Mouse (Mus musculus) gastrocnemius, postnatal 14 days (tissue): ENCODE measurements around the gene Gm20388. TPM values are rescaled to one million over a fixed set of nuclear protein-coding genes. Genes with fewer than 3 reads are reported as not detected.

Experiments
- DNase-seq: peaks from one replicate; pipeline ENCODE4 v3.0.0; 2021; ENCODE audit warnings: mixed read lengths
- intact Hi-C: fragments of 180-260 bp; cut with DNase I; formaldehyde crosslinking; loops from one replicate; pipeline ENCODE4 v1.15.1; 2025; ENCODE audit warnings: low total_unique reads
- total RNA-seq, 2 experiments: library from RNA; stranded (reverse); gene quantifications; 2 replicates each; pipeline ENCODE4 v1.2.3; 2021

The Gm20388 gene
- total RNA-seq, 2 experiments from 2014 or later: 5.6 to 6.0 TPM

DNA sequence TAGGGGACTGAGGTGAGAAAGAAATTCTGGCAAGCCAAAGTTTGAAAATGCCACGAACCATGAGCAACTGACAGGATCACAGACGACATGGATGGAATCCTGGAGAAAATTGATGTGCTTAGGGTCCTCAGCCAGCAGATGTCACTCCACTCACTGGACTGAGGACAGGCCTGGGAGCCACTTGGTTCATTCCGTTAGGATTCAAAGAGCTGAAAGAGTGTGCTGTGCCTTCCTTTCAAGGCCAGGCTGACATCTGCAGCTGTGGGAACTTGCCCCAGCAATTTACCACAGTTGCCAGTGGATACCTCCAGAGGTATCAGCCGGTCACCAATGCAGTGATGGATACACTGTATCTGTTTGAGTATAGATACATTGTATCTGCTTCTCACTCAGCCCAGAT is 3854.0 kb downstream of the Gm20388 start:
- intact Hi-C loops: no loop called here
- DNase-seq: no peak

DNA sequence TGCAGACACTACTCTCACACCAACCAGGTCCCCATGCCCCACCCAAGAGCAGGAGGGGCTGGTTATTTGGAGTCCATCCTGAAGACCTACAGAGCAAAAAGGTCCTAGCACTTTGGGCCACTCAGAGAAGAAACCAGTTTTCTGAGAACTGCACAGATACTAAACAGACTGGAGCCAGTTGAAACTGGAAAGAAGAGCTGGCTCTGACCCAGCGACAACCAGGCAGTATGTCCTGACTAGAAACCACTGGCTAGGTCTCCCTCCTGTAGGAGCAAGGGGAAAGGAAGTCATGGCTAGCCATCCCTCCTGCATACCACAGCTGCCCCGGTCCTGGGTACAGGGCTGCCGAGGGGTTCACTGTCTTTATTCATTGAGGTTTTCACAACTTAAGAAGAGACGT is 3855.9 kb downstream of the Gm20388 start:
- no peak for DNase-seq
- intact Hi-C loops: no loop called here

DNA sequence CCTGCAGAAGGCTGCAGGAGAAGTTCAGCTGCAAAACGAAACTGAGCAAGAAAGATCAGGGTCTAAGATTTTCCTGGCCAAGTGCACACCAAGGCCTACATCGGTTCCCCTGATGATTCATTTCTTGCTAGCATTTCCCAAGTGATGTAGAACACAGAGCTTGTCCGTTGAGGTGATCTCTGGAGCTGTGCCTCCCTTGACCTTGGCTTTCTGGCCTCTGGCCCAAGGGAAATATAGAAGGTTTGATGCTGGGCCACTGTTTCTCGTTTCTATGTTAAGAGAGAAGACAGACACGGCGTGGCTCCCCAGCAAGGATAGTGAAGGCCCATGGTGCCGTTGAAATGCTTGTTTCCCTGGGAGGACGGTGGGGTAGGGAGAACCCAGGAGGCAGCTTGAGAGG is 3857.2 kb downstream of the Gm20388 start:
- intact Hi-C loops: no loop called here
- DNase-seq: no peak

DNA sequence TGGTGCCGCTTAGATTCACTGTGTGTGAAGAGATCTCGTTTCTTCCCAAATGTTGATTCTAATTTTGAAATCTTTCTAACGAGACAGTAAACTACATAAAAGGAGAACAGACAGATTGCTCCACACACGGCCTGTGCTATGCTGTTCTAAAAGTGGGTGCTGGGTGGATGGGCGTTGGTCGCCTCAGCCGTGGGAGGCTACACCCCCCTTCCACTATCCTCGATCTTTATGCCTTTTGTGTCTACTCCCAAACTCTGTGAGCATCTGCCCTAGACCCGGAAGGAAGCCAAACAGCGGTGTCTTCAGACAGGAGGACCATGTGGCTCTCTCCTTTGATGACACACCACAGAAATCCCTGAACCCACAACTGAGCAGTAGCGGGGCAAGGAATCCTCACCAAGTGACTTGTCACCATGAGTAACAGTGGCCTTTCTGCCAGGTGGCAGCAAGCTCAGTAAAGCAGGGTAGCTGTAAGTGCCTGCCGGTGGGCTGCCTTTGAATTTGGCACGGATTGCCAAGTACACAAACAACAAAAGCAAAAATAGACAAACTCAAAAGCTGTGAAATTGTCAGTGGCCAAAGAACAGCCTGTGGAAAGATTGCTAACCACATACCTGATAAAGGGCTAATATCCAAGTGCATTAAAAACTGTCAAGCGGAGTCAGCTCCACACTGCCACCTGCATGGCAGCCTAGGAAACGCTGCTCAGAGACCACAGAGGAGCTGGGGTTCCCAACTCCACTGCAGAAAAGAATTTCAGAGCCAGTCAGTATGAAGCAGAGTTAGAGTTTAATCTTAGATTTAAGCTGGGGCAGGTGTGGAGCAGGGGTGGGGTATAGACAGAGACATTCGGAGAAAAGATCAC is 3858.1 kb downstream of the Gm20388 start:
- intact Hi-C loops: no loop called here
- DNase-seq: peak; percentile 25

DNA sequence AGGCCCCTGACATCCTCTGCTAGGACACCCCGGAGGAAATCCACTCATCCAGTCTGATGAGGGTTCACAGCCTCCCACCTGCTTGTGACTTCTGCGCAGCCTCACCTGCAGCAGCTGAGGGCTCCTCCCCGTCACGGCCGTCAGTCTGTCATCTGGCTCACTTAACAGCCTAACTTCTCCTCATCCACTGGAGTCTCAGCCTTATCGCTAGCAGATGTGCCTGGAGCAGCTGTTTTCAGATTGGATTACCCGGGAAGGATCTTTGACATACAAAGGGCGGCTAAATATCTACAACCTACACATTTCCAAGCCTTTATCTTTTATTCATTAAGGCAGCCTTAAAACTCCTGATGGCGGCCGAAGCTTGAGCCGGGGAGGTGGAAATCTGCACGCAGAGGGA is 3862.8 kb downstream of the Gm20388 start:
- intact Hi-C loops: no loop called here
- DNase-seq: no peak

DNA sequence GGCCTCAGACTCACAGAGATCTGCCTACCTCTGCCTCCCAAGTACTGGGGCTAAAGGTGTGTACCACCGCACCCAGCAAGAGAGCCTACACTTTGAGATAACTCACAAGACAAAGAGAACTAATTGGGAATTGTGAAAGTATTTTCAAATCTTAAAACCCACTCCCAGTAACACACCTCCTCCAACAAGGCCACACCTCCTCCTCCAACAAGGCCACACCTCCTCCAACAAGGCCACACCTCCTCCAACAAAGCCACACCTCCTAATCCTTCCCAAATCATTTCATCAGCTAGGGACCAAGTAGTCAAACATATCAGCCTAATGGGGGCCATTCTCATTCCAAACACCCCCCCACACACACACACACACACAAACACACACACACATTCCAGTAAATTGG is 3863.8 kb downstream of the Gm20388 start:
- no peak for DNase-seq
- intact Hi-C loops: no loop called here

DNA sequence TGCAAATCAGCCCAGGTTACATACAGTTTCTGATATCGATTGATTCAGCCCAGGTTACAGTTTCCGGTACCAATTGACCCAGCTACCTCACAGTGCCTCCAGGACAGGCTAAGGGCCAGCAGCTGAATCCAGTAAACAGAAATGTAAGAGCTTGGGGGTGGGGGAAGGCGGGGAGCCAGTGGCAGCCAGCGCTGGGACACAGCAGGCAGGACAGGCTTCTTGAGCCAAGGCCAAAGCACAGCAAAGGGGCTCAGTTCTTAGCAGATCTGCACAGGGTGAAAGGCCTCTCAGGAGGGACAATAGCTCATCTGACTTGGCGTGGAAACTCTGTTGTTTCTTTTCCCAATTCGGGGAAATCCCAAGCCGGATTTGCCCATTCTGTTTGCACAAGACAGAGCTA is 3866.7 kb downstream of the Gm20388 start:
- intact Hi-C loops: no loop called here
- DNase-seq: peak; percentile 49

DNA sequence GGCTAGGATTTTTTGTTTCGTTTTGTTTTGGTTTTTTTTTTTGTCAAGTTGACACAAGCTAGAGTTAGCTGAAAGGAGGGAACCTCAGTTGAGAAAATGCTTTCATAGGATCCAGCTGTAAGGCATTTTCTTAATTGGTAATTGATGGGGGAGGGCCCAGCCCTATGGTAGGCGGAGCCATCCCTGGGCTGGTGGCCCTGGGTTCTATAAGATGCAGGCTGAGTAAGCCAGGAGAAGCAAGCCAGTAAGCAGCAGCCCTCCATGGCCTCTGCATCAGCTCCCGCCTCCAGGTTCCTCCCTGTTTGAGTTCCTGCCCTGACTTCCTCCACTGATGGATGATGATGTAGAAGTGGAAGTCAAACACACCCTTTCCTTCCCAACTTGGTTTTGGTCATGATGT is 3869.8 kb downstream of the Gm20388 start:
- no peak for DNase-seq
- intact Hi-C loops: no loop called here

DNA sequence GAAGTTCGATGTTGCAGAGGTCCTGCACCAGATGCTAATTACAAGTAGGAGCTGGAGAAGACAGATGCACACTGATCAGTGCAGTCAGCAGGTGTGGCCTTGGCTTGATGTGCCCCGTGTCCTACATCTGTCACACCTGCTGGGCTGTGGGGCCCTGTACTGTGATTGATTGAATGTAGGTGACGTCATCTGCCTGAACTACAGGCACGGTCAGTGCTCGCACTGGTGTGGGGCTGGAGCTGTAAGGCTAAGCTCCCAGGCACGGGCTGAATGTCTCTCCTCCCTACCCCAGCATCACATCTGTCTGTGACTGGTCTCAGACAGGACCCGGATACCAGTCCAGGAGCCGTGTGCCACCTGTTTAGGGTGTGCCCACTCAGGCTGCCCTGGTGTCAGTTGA is 3870.6 kb downstream of the Gm20388 start:
- no peak for DNase-seq
- intact Hi-C loops: no loop called here

DNA sequence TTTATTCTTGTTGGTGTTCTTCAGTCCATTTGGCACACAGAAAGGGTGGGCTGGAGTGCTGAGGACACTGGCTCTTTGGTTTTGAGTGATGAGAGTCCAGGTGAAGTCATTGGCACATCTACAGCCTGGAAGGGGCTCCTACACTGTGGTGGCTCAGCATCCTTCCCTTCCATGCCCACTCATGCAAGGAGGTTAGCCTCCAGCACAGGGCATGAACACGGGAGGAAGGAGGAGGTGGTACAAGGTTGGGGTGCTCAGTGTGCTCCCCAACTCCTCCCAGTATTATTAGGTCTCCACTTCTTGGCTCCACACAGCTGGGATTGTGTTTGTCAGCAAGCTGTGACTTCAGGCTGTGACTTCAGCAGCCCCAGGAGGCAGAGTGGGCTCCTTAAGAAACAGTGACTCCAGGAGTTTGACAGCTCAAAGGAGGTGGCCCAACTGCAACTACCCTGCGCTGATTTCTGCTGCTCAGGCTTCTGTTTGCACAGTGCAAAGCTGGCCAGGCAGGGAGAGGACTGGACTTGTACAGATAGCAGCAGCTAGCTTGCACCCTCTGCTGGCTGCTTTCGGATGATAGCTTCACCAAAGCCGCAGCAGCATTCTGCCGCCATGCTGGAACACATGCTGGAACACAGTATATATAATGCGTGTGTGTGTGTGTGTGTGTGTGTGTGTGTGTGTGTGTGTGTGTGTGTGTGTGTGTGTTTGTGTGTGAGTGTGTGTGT is 3873.0 kb downstream of the Gm20388 start:
- peak; percentile 80 for DNase-seq
- intact Hi-C loops: loop anchor here (2.0 kb wide), 1 partner anchor 131 kb away; the partner anchor contains the start of gene Rhou

DNA sequence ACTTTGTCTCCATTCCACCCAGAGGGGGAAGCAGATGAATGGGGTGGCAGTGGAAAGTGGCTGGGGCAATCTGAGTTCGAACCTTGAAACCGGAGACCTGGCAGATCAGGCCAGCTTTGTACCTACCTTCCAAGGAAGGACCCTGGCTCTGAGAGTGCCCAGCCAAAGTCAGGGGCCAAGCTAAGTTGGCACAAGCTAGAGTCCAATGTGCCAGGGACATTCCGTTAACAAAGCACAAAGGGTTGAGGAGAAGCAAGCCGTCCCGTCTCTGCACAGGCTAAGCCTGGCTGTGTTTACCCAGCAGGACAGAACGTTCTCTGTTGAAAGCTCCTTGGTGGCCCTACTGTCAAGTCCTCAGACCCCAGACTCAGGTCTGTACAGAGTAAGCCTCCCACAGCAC is 3875.5 kb downstream of the Gm20388 start:
- intact Hi-C loops: no loop called here
- DNase-seq: no peak

DNA sequence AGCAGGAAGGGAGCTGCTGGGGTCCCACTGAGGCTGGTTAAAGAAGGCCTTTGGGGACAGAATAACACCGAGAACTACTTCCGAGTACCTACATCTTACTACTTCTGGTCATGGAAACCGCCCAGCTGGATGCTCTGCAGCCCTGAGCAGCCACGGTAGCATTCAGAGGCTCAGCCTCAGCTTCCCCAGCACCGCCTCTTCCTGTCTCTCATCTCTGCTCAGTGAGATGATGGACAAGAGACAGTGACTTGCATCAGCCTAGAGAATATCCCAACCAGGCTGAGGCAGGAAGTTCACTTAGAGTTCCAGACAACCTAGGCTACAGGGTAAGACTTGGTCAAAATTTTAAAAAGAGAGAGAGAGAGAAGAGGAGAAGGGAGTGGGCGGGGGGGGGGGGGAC is 3876.0 kb downstream of the Gm20388 start:
- DNase-seq: no peak
- intact Hi-C loops: no loop called here

DNA sequence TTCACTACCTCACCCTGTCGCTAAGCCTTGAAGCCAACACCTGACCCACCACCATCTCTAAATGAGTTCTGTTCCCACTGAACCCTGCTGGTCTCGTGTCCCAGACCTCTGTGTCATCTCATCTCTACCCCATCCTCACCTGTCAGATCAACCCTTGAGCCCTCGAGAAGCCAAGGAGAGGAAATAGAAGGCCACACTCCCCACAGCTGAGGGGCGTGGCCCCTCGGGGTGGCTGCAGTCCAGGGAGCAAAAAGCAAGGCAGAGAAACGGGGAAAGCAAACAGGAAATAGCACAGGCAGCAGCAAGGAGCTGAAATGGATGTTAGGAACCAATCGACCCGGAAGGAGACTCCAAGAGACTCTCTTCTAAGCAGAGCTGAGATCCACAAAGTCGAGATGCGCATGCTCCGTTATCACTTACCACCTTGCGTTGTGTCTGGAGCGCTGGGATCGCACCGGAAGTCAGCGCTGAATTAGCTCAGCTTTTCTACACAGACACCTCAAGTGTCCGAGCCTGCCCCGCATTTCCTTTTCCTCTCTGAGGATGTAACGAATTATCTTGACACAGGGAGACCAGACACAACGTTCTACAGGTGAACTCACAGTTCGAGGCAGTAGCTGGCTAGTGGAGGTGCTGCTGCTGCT is 3876.7 kb downstream of the Gm20388 start:
- intact Hi-C loops: no loop called here
- no peak for DNase-seq

DNA sequence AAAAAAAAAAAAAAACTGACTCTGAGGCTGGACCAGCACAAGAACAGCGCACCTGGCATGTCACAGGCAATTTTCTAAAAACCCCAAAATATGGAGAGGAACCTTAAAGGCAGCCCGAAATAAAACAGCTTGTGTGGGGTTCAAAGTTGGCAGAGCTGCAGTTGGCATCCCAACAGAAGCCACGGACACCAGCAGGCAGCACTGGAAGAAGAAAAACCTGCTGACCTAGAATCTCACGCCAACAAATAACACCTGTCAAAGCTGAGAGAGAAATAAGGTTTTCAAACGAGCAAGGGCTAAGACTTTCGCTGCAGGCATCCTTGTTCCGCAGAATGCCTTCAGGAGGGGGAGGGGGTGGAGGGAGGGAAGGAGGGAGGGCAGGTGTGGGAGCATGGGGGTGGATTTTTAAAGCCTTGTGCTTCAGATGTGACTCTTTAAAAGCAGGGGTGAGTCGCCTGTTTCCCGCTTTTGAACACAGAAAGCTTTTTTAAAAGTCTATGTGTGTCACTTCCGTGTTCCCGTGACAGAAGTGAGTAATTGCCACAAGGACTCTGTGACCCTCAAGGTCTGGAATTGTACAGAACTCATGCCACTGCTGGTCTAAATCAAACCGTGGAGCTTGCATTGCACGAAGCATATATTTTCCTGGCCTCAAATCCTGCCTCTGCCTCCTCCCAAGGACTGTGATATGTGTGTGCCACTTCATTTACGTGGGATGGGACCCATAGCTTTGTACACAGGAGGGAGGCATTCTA is 3878.0 kb downstream of the Gm20388 start:
- no peak for DNase-seq
- intact Hi-C loops: no loop called here

DNA sequence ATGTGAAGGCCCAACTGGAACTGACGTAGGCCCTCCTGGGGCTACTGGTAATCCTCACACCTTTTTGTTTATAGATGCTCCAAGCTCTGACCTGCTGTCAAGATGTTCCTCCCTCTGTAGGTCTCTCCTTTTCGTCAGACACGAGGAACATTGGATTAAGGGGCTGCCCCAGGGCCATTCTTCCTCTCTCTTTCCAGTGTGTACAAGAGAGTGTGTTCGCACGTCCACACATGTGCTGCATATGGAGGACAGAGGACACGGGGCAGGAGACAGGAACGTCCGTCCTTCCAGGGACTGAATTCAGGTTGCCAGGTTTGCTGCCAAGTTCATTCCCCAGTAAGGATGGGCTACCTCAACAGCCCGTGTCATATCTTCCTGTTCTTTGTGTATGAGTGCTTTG is 3878.8 kb downstream of the Gm20388 start:
- no peak for DNase-seq
- intact Hi-C loops: no loop called here

DNA sequence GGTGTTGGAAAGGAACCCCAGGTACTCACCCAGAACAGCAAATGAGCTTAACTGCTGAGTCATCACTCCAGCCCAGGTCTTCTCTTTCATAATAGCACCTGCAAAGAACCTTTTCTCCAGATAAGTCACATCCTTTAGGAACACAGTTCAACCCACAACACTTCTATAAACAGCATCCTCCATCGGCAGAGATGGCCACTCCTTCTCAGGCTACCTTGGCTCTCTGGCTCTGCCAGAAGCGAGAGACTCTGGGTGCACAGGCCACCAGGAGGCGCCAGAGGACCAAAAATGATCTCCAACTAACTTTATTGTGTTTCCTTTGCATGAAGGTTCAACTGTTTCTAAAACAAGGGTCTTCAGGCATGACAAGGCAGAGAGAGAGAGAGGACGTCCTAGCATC is 3879.3 kb downstream of the Gm20388 start:
- peak; percentile 85 for DNase-seq
- intact Hi-C loops: loop anchor here (2.0 kb wide), 1 partner anchor 41 kb away; no protein-coding TSS in a partner anchor

DNA sequence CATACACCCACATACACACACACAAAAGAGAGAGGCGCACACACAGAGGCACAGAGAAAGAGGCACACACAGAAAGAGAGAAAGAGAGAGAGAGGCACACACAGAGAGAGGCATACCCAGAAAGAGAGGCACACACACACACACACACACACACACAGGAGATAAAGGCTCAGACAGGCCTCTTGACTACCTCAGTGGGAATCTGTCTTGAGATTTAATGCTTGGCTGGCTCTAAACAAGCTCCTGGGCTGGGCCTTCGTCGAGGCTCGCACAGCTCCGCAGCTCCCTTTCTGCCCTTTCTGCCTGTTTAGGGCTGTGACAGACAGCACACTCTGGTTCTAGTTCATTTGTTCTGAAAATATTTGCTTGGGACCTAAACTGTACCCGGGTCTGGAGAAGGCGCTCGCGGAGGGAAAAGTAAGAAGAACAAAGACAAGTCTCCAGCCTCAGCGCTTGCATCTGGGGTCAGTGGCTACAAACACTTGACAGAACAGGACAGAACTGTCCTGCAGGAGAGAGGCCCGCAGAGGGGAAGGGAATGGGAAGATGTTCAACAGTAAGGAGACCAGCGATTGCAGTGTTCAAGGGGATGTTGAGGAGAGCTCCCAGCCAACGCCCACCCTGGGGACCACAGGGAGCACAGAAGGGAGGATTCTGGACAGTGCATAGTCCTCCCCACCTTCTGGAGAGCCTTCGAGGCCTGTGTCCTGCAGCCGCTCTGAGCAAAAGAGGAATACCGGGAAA is 3880.6 kb downstream of the Gm20388 start:
- intact Hi-C loops: loop anchor here (2.0 kb wide), 1 partner anchor 40 kb away; no protein-coding TSS in a partner anchor
- DNase-seq: no peak

DNA sequence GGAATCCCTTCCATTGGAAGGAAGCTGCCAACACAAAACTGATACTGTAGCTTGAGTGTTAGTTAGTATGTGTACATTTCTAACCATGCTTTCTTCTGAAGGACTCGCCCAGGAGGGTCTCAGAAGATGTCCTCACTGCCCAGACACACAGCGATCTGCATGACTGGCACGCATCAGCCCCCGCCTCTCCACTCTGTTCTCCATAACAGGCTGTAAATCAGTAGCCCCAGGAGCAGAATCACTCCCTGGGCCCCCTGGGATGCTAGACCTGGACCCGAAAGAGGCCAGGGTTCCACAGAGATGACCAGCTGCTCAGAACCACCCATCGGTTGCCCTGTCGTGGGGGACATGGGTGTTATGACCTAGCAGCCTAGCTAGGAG is 3881.2 kb downstream of the Gm20388 start:
- no peak for DNase-seq
- intact Hi-C loops: loop anchor here (2.0 kb wide), 1 partner anchor 39 kb away; no protein-coding TSS in a partner anchor

DNA sequence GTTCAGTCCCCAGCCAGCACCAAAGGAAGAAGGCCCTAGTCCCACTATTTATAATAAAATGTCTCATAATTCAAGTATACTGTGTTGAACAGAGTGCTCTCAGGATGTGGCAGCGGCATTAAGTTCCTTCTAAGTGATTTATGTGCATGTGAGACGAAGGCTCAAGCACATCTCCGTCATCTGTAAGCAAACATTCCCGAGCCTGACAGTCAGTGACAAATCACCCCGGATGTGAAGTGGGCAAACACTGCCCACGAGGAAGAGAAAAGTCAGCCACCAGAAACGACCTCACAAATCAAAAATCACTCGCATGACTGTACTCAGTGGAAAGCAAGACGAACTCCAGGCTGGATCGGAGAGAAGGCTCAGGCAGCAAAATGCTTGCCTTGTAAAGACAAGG is 3883.3 kb downstream of the Gm20388 start:
- DNase-seq: no peak
- intact Hi-C loops: no loop called here
